Comparison of ENCODE assay signal across 34 mouse cellular contexts in the genomic region with DNA sequence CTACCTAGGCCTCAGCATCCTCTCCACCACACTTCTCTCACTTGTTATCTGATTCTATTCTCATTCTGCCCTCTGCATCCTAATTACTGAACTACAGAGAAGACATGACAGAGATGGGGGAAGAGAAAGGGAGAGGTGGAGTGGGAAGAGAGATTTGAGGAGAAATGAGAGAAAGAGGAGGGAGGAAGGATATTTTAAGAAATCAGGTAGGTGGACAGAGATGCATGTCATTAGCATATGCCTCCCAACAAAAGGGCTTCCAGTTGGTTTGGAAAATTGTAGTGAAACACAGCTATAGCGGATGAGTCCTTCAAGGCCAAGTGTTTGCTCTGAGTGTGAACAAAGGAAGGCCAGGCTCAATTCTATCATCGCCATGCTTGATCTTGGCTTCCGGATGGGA.
"Had no signal": no experiment of that assay in that cellular context is flagged by ENCODE, and none has a peak within 500 bp of the region (broad histone marks: within the 10 kb centered on the region; RNA-seq: fewer than 3 reads in every experiment).

No protein-coding gene starts in this region.

- H3K36me3 ChIP-seq: heart, embryonic 12.5 days; heart, embryonic 13.5 days; heart, embryonic 15.5 days; hindbrain, embryonic 10.5 days; hindbrain, embryonic 12.5 days; hindbrain, embryonic 13.5 days; hindbrain, embryonic 15.5 days; intestine, embryonic 15.5 days; kidney, embryonic 15.5 days had no signal

- H3K4me1 ChIP-seq: hindbrain, embryonic 10.5 days; hindbrain, embryonic 12.5 days; hindbrain, embryonic 13.5 days; hindbrain, embryonic 15.5 days; intestine, embryonic 15.5 days; kidney, embryonic 15.5 days had no signal

- DNase-seq: heart, postnatal 10 days; heart, postnatal 14 days; heart, postnatal 36 days; heart, postnatal 4 days; kidney, adult 11 months; kidney, adult 18-20 months; kidney, adult 2 months; kidney, adult 8-10 months; kidney, adult 9 months; kidney, postnatal 10 days; kidney, postnatal 14 days; kidney, postnatal 25 days; kidney, postnatal 36 days; kidney, postnatal 4 days; layer of hippocampus, adult 9-11 months; layer of hippocampus, postnatal 36 days had no signal

- H3K27me3 ChIP-seq: heart, embryonic 12.5 days; heart, embryonic 13.5 days; heart, embryonic 15.5 days; hindbrain, embryonic 12.5 days; hindbrain, embryonic 13.5 days; hindbrain, embryonic 15.5 days; intestine, embryonic 15.5 days; kidney, embryonic 15.5 days had no signal

- ATAC-seq: hindbrain, embryonic 16.5 days; hindbrain, postnatal 0 days; inflammation-experienced regulatory T-cells, adult 6 months; intestine, embryonic 15.5 days; intestine, embryonic 16.5 days; intestine, postnatal 0 days had no signal

- H3K4me3 ChIP-seq: heart, embryonic 12.5 days; heart, embryonic 13.5 days; heart, embryonic 15.5 days; hindbrain, embryonic 10.5 days; hindbrain, embryonic 12.5 days; hindbrain, embryonic 13.5 days; hindbrain, embryonic 15.5 days; intestine, embryonic 15.5 days; kidney, embryonic 15.5 days; layer of hippocampus, adult 2 months; left cerebral cortex, adult 2 months had no signal

- H3K27ac ChIP-seq: heart, embryonic 15.5 days; hindbrain, embryonic 10.5 days; hindbrain, embryonic 12.5 days; hindbrain, embryonic 13.5 days; hindbrain, embryonic 14.5 days; hindbrain, embryonic 15.5 days; hindbrain, postnatal 0 days; intestine, embryonic 15.5 days; kidney, embryonic 15.5 days; kidney, postnatal 0 days; layer of hippocampus, adult 2 months had no signal

- H3K9me3 ChIP-seq: heart, embryonic 12.5 days; heart, embryonic 13.5 days; heart, embryonic 15.5 days; hindbrain, embryonic 10.5 days; hindbrain, embryonic 12.5 days; hindbrain, embryonic 13.5 days; hindbrain, embryonic 15.5 days; intestine, embryonic 15.5 days; kidney, embryonic 15.5 days had no signal
